Mouse (Mus musculus): ENCODE measurements around the gene Hoxb8. TPM values are rescaled to one million over a fixed set of nuclear protein-coding genes. Genes with fewer than 3 reads are reported as not detected.

Hoxb8 gene
- polyA plus RNA-seq, 1 experiment from 2014 or later = 15.1 TPM

DNA sequence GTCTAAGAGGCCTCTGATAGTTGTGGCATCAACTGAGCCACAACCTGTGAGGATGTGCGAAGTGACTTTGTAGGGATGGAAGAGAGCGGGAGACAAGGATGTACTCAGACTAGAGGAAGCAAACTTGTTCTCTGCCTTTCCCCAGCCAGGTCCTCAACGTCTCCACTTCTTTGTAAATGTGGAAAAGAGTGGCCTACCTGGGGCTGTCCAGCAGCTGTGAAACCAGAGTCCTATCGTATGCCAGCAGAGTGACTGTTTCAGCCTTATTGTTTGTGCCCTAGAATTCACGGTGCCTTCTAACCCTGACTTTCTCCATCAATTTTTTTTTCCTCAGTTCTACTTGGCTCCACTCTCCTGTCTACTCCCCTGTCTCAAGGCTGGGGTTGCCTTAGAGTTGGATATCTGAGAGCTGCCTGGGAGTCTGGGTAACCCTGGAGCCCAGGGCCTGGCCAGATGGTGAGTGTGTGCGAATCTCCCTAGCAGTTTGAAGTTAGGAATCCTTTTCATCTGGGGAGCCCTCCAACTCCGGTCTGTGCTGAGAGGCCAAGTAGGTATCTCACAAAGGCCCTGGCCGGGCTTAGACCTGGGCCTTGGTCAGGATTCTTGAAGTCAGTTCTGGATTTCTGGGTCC is 17.2 kb upstream of the Hoxb8 start:
- H3K9ac ChIP-seq (ENCODE audit: low read depth, low read length) = no peak overlapping the region
- no peak overlapping the region for H3K4me3 ChIP-seq (ENCODE audit: low read length)
- no peaks in the 10 kb centered on the region for H3K36me3 ChIP-seq (ENCODE audit: control insufficient read depth, insufficient read depth, low read length)
- no peak for ATAC-seq
- H3K9me3 ChIP-seq (ENCODE audit: control insufficient read depth, low read length) = no peaks in the 10 kb centered on the region
- no peak overlapping the region for H3K27ac ChIP-seq (ENCODE audit: low read depth, low read length)
- H3K4me1 ChIP-seq (ENCODE audit: control insufficient read depth, insufficient read depth, low read depth, low read length) = no peaks in the 10 kb centered on the region
- 3% methylated on average over 8 of the region's 8 CpGs for WGBS
- H3K27me3 ChIP-seq (replicated peaks; ENCODE audit: control insufficient read depth, insufficient read depth, low read length) = peaks cover 90% of the 10 kb centered on the region
- no peak overlapping the region for H3K4me2 ChIP-seq (ENCODE audit: low read length)

DNA sequence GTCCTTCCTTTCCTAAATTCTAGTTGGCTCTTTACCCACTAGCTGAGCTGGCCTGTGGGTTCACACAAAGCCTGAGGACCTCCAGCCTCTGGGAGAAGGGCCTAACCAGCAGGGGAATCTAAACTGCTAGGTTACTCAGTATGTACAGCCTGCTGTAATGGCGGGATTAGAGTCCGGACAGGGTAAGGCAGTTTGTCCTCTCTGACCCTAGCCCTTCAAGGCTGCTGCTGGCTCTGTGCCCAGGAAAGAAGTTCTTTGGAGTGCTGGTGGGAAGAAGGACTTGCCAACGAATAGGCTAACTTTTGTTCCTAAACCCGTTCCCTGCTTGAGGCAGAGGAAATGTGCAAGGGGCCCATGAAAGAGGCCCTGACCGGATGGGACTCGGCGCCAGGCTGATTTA is 15.8 kb upstream of the Hoxb8 start:
- ATAC-seq = no peak
- no peaks in the 10 kb centered on the region for H3K9me3 ChIP-seq (ENCODE audit: control insufficient read depth, low read length)
- H3K27ac ChIP-seq (ENCODE audit: low read depth, low read length) = no peak overlapping the region
- under 1% methylated on average over 7 of the region's 7 CpGs for WGBS
- H3K9ac ChIP-seq (ENCODE audit: low read depth, low read length) = no peak overlapping the region
- peaks cover 83% of the 10 kb centered on the region for H3K27me3 ChIP-seq (replicated peaks; ENCODE audit: control insufficient read depth, insufficient read depth, low read length)
- H3K4me3 ChIP-seq (ENCODE audit: low read length) = no peak overlapping the region
- H3K4me2 ChIP-seq (ENCODE audit: low read length) = no peak overlapping the region
- no peaks in the 10 kb centered on the region for H3K4me1 ChIP-seq (ENCODE audit: control insufficient read depth, insufficient read depth, low read depth, low read length)
- no peaks in the 10 kb centered on the region for H3K36me3 ChIP-seq (ENCODE audit: control insufficient read depth, insufficient read depth, low read length)

DNA sequence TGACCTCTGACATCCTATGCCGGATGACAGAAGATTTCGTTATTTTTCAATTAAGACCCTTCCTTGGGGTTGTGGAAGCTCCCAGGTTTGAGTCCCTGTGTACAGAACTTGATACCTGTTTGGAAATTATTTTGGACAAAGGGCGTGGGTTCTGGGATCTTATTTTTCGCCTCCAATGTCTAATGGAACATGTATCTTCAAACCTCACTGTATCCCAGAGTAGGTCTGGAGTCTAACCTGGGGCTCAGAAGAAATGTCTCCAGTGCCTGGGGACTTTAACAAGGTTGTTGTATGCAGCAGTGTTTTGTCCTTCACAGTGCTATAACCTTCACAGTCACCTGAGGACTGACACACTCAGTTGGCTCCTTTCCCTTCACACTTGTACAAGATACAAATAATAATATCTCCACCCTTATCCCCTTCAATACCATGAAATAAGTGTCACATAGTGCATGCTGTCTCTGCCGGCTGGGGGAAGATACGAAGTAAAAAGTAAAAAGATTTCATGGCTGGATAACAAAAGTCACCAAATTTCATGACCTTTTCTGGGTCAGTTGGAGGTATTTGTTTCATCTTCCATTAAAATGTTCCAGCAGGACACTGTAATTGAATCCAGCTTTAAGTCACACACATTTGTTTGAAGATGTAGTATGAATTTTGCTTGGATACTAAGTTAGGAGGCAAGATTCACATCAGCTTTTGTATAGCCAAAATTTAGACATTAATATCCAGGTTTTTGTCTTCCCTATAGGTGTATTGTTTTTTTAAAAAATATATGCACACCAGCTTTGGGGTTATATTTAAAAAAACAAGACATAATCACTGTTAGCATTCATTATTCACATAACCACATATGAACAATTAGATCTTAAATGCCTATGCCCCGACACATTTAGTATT is 14.4 kb upstream of the Hoxb8 start:
- Histone ChIP-seq H3K36me3 (ENCODE audit: control insufficient read depth, insufficient read depth, low read length) (no peaks in the 10 kb centered on the region), H3K27me3 (replicated peaks; ENCODE audit: control insufficient read depth, insufficient read depth, low read length) (peaks cover 78% of the 10 kb centered on the region), H3K27ac (ENCODE audit: low read depth, low read length) (no peak overlapping the region), H3K4me3 (ENCODE audit: low read length) (no peak overlapping the region), H3K4me2 (ENCODE audit: low read length) (no peak overlapping the region), H3K9ac (ENCODE audit: low read depth, low read length) (no peak overlapping the region), H3K9me3 (ENCODE audit: control insufficient read depth, low read length) (no peaks in the 10 kb centered on the region), H3K4me1 (ENCODE audit: control insufficient read depth, insufficient read depth, low read depth, low read length) (peaks cover 4% of the 10 kb centered on the region; the same call in 1 of the 2 replicates)
- no peak for ATAC-seq
- 14% methylated on average over 7 of the region's 7 CpGs for WGBS

DNA sequence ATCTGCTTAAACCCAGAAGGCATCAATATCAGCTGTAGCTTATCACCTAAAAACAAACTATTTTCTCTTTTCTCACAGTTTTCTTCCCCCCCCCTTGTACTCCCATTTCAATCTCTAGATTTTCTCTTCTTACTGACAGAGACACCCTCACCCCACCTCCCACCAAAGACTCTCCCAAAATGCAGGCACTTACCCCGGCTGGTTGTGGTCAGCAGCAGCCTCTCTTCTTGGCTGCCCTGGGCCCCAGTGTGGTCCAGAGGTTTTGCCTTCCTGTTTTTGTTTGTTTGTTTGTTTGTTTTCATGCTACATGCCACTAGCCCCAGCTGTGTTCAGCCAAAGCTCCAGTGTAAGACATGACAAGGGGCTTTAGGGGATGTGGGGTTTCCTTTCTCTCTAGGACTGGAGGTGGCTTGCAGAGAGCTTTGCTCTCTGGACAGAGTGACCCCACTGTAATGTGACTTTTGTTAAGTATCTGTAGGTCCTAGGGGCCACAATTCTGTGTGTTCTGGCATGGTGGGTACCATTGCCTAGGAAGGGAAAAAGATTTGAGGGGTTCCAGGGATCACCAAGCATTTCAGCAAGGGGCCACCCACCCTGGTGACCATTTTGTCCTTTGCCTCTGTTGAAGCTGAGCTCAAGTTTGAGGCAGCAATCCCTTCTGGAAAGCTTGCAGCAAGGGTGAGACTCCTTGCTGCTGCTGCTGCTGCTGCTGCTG is 13.5 kb upstream of the Hoxb8 start:
- H3K4me1 ChIP-seq (ENCODE audit: control insufficient read depth, insufficient read depth, low read depth, low read length) = peaks cover 7% of the 10 kb centered on the region; the same call in 1 of the 2 replicates

DNA sequence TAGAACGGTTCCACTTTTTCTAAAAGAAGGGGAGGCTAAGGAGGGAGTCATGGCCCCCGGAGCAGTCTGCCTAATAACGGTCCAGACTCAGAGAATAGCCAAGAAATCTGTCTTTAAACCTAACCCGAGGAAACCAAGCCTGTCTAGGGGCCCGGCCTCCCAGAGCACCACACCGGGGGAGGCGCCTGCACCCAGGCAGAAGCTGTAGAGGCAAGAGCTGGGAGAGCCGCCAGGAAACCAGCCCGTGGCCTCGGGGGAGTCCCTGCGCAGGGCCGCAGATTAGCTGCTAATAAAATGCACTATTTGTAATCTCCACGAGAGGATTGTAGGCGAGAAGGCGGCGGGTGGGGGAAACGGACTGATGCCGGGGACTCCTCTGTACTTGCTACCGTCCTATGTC is 11.8 kb upstream of the Hoxb8 start:
- Histone ChIP-seq H3K4me2 (ENCODE audit: low read length) (no peak overlapping the region; the same call in 1 of the 2 replicates), H3K4me3 (ENCODE audit: low read length) (no peak overlapping the region), H3K27me3 (replicated peaks; ENCODE audit: control insufficient read depth, insufficient read depth, low read length) (peaks cover 76% of the 10 kb centered on the region), H3K9me3 (ENCODE audit: control insufficient read depth, low read length) (no peaks in the 10 kb centered on the region), H3K36me3 (ENCODE audit: control insufficient read depth, insufficient read depth, low read length) (no peaks in the 10 kb centered on the region), H3K9ac (ENCODE audit: low read depth, low read length) (no peak overlapping the region), H3K27ac (ENCODE audit: low read depth, low read length) (no peak overlapping the region), H3K4me1 (ENCODE audit: control insufficient read depth, insufficient read depth, low read depth, low read length) (peaks cover 7% of the 10 kb centered on the region; the same call in 1 of the 2 replicates)
- ATAC-seq = no peak
- under 1% methylated on average over 19 of the region's 19 CpGs for WGBS

More for the DNA sequence above, 13.5 kb upstream of the Hoxb8 start:
- 7% methylated on average over 1 of the region's 1 CpGs for WGBS
- H3K9ac ChIP-seq (ENCODE audit: low read depth, low read length) = no peak overlapping the region
- H3K27me3 ChIP-seq (replicated peaks; ENCODE audit: control insufficient read depth, insufficient read depth, low read length) = peaks cover 75% of the 10 kb centered on the region
- H3K36me3 ChIP-seq (ENCODE audit: control insufficient read depth, insufficient read depth, low read length) = no peaks in the 10 kb centered on the region
- H3K9me3 ChIP-seq (ENCODE audit: control insufficient read depth, low read length) = no peaks in the 10 kb centered on the region
- H3K27ac ChIP-seq (ENCODE audit: low read depth, low read length) = no peak overlapping the region
- no peak overlapping the region for H3K4me3 ChIP-seq (ENCODE audit: low read length)
- no peak for ATAC-seq
- H3K4me2 ChIP-seq (ENCODE audit: low read length) = no peak overlapping the region

DNA sequence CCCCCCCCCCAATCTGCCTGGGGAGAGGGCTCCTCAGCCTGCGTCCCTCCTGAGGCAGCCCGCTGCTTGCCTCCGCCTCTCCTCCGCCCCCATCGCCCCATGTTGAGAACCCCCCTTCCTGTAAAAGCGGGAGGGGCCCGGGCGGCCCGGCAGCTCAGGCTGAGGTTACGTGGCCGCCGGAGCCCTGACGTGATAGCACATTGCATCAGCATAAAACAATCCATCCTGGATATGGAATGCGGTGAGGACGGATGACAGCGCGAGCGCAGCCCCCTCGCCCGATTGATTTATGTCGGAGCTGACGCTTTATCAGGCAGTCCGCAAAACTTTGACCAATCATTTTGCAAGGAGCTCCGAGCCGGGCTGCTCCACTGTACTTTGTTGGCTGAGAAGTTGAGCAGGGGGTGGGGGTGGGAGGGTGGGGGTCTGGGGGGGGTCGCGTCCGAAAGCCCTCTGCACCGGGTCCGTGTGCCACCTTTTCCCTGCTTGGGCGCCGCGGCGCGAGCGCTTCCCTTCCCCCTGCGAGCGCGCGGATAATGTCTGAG is 10.6 kb upstream of the Hoxb8 start, which contains the start of gene Hoxb9:
Hoxb9 (plus strand) TSS at position 462 of the 545 bp plus-strand sequence.
- peaks cover 7% of the 10 kb centered on the region; the same call in 1 of the 2 replicates for H3K4me1 ChIP-seq (ENCODE audit: control insufficient read depth, insufficient read depth, low read depth, low read length)
- H3K9me3 ChIP-seq (ENCODE audit: control insufficient read depth, low read length) = no peaks in the 10 kb centered on the region
- peak within 1 kb of the TSS; percentile 48 for H3K4me2 ChIP-seq (ENCODE audit: low read length)
- 1% methylated on average over 36 of the region's 40 CpGs for WGBS
- peaks cover 77% of the 10 kb centered on the region for H3K27me3 ChIP-seq (replicated peaks; ENCODE audit: control insufficient read depth, insufficient read depth, low read length)
- no peak for ATAC-seq
- H3K27ac ChIP-seq (ENCODE audit: low read depth, low read length) = no peak within 1 kb of the TSS
- H3K36me3 ChIP-seq (ENCODE audit: control insufficient read depth, insufficient read depth, low read length) = no peaks in the 10 kb centered on the region
- peak within 1 kb of the TSS; percentile 27 for H3K9ac ChIP-seq (ENCODE audit: low read depth, low read length)
- peak within 1 kb of the TSS; percentile 28 for H3K4me3 ChIP-seq (ENCODE audit: low read length)

DNA sequence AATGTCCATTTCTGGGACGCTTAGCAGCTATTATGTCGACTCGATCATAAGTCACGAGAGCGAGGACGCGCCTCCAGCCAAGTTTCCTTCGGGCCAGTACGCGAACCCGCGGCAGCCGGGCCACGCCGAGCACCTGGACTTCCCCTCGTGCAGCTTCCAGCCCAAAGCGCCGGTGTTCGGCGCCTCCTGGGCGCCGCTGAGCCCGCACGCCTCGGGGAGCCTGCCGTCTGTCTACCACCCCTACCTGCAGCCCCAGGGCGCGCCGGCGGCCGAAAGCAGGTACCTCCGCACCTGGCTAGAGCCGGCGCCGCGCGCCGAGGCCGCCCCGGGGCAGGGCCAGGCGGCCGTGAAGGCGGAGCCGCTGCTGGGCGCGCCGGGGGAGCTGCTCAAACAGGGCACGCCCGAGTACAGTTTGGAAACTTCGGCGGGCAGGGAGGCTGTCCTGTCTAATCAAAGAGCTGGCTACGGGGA is 10.1 kb upstream of the Hoxb8 start:
- Histone ChIP-seq H3K27me3 (replicated peaks; ENCODE audit: control insufficient read depth, insufficient read depth, low read length) (peaks cover 76% of the 10 kb centered on the region), H3K27ac (ENCODE audit: low read depth, low read length) (no peak overlapping the region), H3K4me1 (ENCODE audit: control insufficient read depth, insufficient read depth, low read depth, low read length) (peaks cover 7% of the 10 kb centered on the region; the same call in 1 of the 2 replicates), H3K4me3 (ENCODE audit: low read length) (peak overlapping the region; percentile 28), H3K4me2 (ENCODE audit: low read length) (peak overlapping the region; percentile 48), H3K9ac (ENCODE audit: low read depth, low read length) (peak overlapping the region; percentile 7; the same call in 1 of the 2 replicates), H3K36me3 (ENCODE audit: control insufficient read depth, insufficient read depth, low read length) (no peaks in the 10 kb centered on the region), H3K9me3 (ENCODE audit: control insufficient read depth, low read length) (no peaks in the 10 kb centered on the region)
- WGBS = under 1% methylated on average over 52 of the region's 52 CpGs
- ATAC-seq = no peak

DNA sequence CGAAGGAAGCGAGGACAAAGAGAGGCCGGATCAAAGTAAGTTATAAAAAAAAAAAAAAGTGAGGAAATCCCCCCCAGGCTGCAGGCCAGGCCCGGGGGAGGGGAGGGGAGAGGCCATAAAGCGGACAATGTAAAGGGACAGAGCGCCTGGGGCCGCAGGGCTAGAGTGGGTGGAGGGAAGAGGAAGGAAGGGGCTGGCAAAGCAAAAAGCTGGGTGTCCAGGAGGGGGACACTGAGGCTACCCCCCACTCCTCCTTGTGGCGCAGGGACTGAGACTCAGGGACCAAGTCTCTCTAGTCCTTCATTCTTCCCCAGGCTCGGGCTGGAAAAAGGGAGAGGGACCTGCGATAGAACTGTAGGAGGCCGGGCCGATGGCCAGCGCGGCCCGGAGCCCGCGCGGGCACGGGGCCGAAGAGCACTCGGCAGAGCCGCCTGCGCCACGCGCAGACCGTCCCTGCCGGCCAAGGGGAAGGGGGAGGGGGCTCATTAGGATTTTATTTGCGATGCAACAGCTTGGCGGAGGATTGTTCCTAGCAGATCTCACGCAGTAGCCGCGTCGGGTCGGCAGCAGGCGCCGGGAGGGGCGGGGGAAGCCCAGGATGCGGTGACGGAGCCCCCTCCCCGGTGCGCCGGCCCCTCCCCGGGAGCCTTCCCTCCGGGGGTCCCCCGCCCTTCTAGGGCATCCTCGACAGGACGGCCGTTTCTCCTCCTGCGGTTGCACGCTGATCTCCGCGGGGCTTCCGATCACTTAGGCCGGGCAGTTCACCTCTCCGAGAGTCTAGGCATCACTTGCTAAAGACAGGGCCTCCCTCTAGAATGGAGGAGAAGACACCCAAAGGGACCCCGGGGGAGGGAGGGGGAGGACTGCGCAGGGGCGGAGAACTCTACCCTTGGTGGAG is 9.4 kb upstream of the Hoxb8 start:
- WGBS = under 1% methylated on average over 58 of the region's 58 CpGs
- H3K9ac ChIP-seq (ENCODE audit: low read depth, low read length) = peak overlapping the region; percentile 27
- no peak overlapping the region for H3K27ac ChIP-seq (ENCODE audit: low read depth, low read length)
- no peaks in the 10 kb centered on the region for H3K9me3 ChIP-seq (ENCODE audit: control insufficient read depth, low read length)
- H3K4me2 ChIP-seq (ENCODE audit: low read length) = peak overlapping the region; percentile 48
- peaks cover 75% of the 10 kb centered on the region for H3K27me3 ChIP-seq (replicated peaks; ENCODE audit: control insufficient read depth, insufficient read depth, low read length)
- H3K4me3 ChIP-seq (ENCODE audit: low read length) = peak overlapping the region; percentile 28
- peak; percentile 69 for ATAC-seq
- peaks cover 7% of the 10 kb centered on the region; the same call in 1 of the 2 replicates for H3K4me1 ChIP-seq (ENCODE audit: control insufficient read depth, insufficient read depth, low read depth, low read length)
- H3K36me3 ChIP-seq (ENCODE audit: control insufficient read depth, insufficient read depth, low read length) = no peaks in the 10 kb centered on the region

All from hindbrain, embryonic 16.5 days (tissue).